ENCODE assay signal across 28 mouse cellular contexts in the genomic region with DNA sequence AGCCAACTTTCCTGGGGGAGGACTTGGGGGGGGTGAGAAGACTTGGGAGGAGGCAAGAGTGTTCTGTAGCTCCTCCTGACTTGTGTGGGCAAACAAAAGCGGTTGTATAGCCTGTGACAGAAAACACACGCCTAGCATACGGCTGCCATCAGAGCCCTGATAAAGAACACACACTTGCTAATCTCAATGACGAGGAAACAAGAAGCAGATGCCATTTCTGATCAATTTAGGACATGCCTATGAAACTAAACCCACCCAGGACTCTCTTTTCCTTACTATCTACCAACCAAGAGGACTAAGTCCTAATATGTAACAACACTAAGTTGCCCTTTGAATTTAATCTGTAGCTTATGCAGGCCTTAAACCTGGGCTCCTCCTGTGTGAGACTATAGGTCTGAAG. TPM values are rescaled to one million over a fixed set of nuclear protein-coding genes. Genes with fewer than 3 reads are reported as not detected.
DNase-seq lines count a peak whose midpoint lies in the region; ATAC-seq and TF ChIP-seq lines count a peak whose summit lies in the region.
"Had no signal": no experiment of that assay in that cellular context is flagged by ENCODE, and none has a peak within 500 bp of the region (broad histone marks: within the 10 kb centered on the region; RNA-seq: fewer than 3 reads in every experiment).

No protein-coding gene starts in this region.

- no peak overlapping the region for H3K9ac ChIP-seq in liver, embryonic 11.5 days (ENCODE audit: low read depth, low read length)
- no peak overlapping the region for H3K9ac ChIP-seq in liver, postnatal 0 days (replicated peaks)
- H3K9ac ChIP-seq in MEL (ENCODE audit: control insufficient read depth, low read depth, low read length, poor library complexity, severe bottlenecking), result peak overlapping the region; percentile 5; the same call in 1 of the 2 replicates
- no peak overlapping the region for H3K9ac ChIP-seq in liver, embryonic 13.5 days
- H3K9ac ChIP-seq: embryonic facial prominence, embryonic 12.5 days; embryonic facial prominence, embryonic 15.5 days; forebrain, embryonic 12.5 days; forebrain, embryonic 15.5 days; hindbrain, embryonic 13.5 days had no signal

- no peak for TF ChIP-seq POLR2A in MEL (IDR thresholded peaks at IDR 0.05; ENCODE audit: control insufficient read depth in 1 of 2, insufficient read depth in 1 of 2, low read depth in 1 of 2, low read length in 2 of 2, poor library complexity in 1 of 2)

- no peak for DNase-seq in liver, embryonic 11.5 days (ENCODE audit: low spot score)
- DNase-seq in liver, postnatal 0 days, result no peak
- peak; percentile 78 for DNase-seq in MEL (ENCODE audit: low read depth, low spot score)
- DNase-seq in liver, embryonic 13.5 days, result no peak
- DNase-seq in left cerebral cortex, adult 18-20 months (ENCODE audit: low spot score in 2 of 2), result no peak
- DNase-seq in embryo, embryonic 9.5 days (ENCODE audit: extremely low spot score), result no peak
- DNase-seq: adrenal gland, adult 8-10 months; adrenal gland, postnatal 25 days; cerebellum, adult 11-12 months; cerebellum, adult 8-10 months; cerebellum, postnatal 10 days; cerebellum, postnatal 36 days; embryo, embryonic 11 days; gastrocnemius, postnatal 25 days; heart, adult 2 months; heart, postnatal 36 days had no signal

- no peak for TF ChIP-seq CTCF in liver, postnatal 0 days (IDR thresholded peaks at IDR 0.05; ENCODE audit: low read depth)
- TF ChIP-seq CTCF in MEL (IDR thresholded peaks at IDR 0.05 in 2 of 3, conservative IDR thresholded peaks at IDR 0.05 in 1 of 3; ENCODE audit: control insufficient read depth in 1 of 3, insufficient read depth in 1 of 3, low read depth in 2 of 3, low read length in 3 of 3, poor library complexity in 1 of 3, severe bottlenecking in 1 of 3), result no peak

- TF ChIP-seq EP300 in liver, postnatal 0 days (IDR thresholded peaks at IDR 0.05; ENCODE audit: low read depth), result no peak; the same call in 1 of the 2 replicates
- TF ChIP-seq EP300 in MEL (IDR thresholded peaks at IDR 0.05; ENCODE audit: low read depth in 1 of 2, low read length in 2 of 2), result peak; percentile 81 to 83

- H3K9me3 ChIP-seq in liver, embryonic 11.5 days (ENCODE audit: control insufficient read depth, low read length), result no peaks in the 10 kb centered on the region
- no peaks in the 10 kb centered on the region for H3K9me3 ChIP-seq in liver, postnatal 0 days (ENCODE audit: low read length)
- H3K9me3 ChIP-seq in MEL (replicated peaks; ENCODE audit: insufficient read depth, low read length), result no peaks in the 10 kb centered on the region
- H3K9me3 ChIP-seq in liver, embryonic 13.5 days (replicated peaks), result no peaks in the 10 kb centered on the region
- H3K9me3 ChIP-seq: embryonic facial prominence, embryonic 12.5 days; embryonic facial prominence, embryonic 15.5 days; forebrain, embryonic 12.5 days; forebrain, embryonic 15.5 days; hindbrain, embryonic 10.5 days; hindbrain, embryonic 13.5 days had no signal

- H3K4me2 ChIP-seq in liver, embryonic 11.5 days, result no peak overlapping the region
- no peak overlapping the region for H3K4me2 ChIP-seq in liver, postnatal 0 days (ENCODE audit: low read depth, low read length)
- no peak overlapping the region for H3K4me2 ChIP-seq in liver, embryonic 13.5 days
- H3K4me2 ChIP-seq: embryonic facial prominence, embryonic 12.5 days; embryonic facial prominence, embryonic 15.5 days; forebrain, embryonic 12.5 days; forebrain, embryonic 15.5 days; heart, embryonic 11.5 days; hindbrain, embryonic 13.5 days had no signal

- H3K36me3 ChIP-seq in liver, embryonic 11.5 days (ENCODE audit: control insufficient read depth, insufficient read depth, low read length), result no peaks in the 10 kb centered on the region
- no peaks in the 10 kb centered on the region for H3K36me3 ChIP-seq in liver, postnatal 0 days (replicated peaks; ENCODE audit: insufficient read depth, low read length)
- peaks cover 0 to 33% of the 10 kb centered on the region in 2 experiments; a peak in 2 of 4 replicates for H3K36me3 ChIP-seq in MEL (ENCODE audit: control insufficient read depth in 1 of 2, insufficient read depth in 2 of 2, low read length in 2 of 2)
- no peaks in the 10 kb centered on the region for H3K36me3 ChIP-seq in liver, embryonic 13.5 days
- H3K36me3 ChIP-seq: embryonic facial prominence, embryonic 12.5 days; embryonic facial prominence, embryonic 15.5 days; forebrain, embryonic 12.5 days; forebrain, embryonic 15.5 days; hindbrain, embryonic 10.5 days; hindbrain, embryonic 13.5 days had no signal

- no peaks in the 10 kb centered on the region for H3K4me1 ChIP-seq in liver, embryonic 11.5 days (replicated peaks; ENCODE audit: control insufficient read depth, insufficient read depth, low read length)
- H3K4me1 ChIP-seq in liver, postnatal 0 days (ENCODE audit: insufficient read depth), result peaks cover 4% of the 10 kb centered on the region; the same call in 1 of the 2 replicates
- peaks cover 31 to 33% of the 10 kb centered on the region in 2 experiments for H3K4me1 ChIP-seq in MEL (ENCODE audit: control insufficient read depth in 1 of 2, insufficient read depth in 2 of 2, low read length in 2 of 2)
- H3K4me1 ChIP-seq in liver, embryonic 13.5 days (replicated peaks), result peaks cover 25% of the 10 kb centered on the region
- H3K4me1 ChIP-seq: embryonic facial prominence, embryonic 12.5 days; embryonic facial prominence, embryonic 15.5 days; forebrain, embryonic 12.5 days; forebrain, embryonic 15.5 days; hindbrain, embryonic 10.5 days; hindbrain, embryonic 13.5 days had no signal

- 50% methylated on average over 4 of the region's 4 CpGs for WGBS in liver, embryonic 11.5 days
- 55% methylated on average over 4 of the region's 4 CpGs for WGBS in liver, postnatal 0 days (ENCODE audit: insufficient replicate concordance)
- WGBS in liver, embryonic 13.5 days (ENCODE audit: insufficient replicate concordance), result 14% methylated on average over 4 of the region's 4 CpGs

- no peaks in the 10 kb centered on the region for H3K79me2 ChIP-seq in MEL (ENCODE audit: control insufficient read depth, insufficient read depth, low read length, poor library complexity)

- H3K27me3 ChIP-seq in liver, embryonic 11.5 days (replicated peaks; ENCODE audit: control insufficient read depth, insufficient read depth, low read length), result no peaks in the 10 kb centered on the region
- H3K27me3 ChIP-seq in liver, postnatal 0 days (ENCODE audit: insufficient read depth, low read length), result no peaks in the 10 kb centered on the region
- H3K27me3 ChIP-seq in MEL (ENCODE audit: control insufficient read depth in 1 of 2, insufficient read depth in 2 of 2, low read length in 2 of 2), result no peaks in the 10 kb centered on the region
- no peaks in the 10 kb centered on the region for H3K27me3 ChIP-seq in liver, embryonic 13.5 days
- H3K27me3 ChIP-seq: embryonic facial prominence, embryonic 12.5 days; embryonic facial prominence, embryonic 15.5 days; forebrain, embryonic 12.5 days; forebrain, embryonic 15.5 days; hindbrain, embryonic 13.5 days had no signal

- peak; percentile 57 for ATAC-seq in liver, embryonic 11.5 days (replicated peaks; ENCODE audit: low FRiP score)
- ATAC-seq in liver, postnatal 0 days, result no peak
- peak; percentile 76 for ATAC-seq in liver, embryonic 13.5 days (ENCODE audit: low read depth)
- peak; percentile 62 for ATAC-seq in megakaryocyte progenitor cell, adult 5-6 weeks (replicated peaks; ENCODE audit: poor library complexity)
- ATAC-seq: activated CD4-positive, CD25-positive, alpha-beta regulatory T cell, adult 4 months; CD4-positive, CD25-positive, alpha-beta regulatory T cell, adult 4 months; forebrain, embryonic 15.5 days; hindbrain, embryonic 16.5 days had no signal

- no peak overlapping the region for H3K27ac ChIP-seq in liver, embryonic 11.5 days (ENCODE audit: low read depth, low read length)
- H3K27ac ChIP-seq in liver, postnatal 0 days (ENCODE audit: low read depth), result no peak overlapping the region
- H3K27ac ChIP-seq in MEL (ENCODE audit: control insufficient read depth, low read depth, low read length), result peak overlapping the region; percentile 84
- no peak overlapping the region for H3K27ac ChIP-seq in liver, embryonic 13.5 days
- H3K27ac ChIP-seq: embryonic facial prominence, embryonic 12.5 days; embryonic facial prominence, embryonic 15.5 days; forebrain, embryonic 12.5 days; forebrain, embryonic 15.5 days; heart, adult 2 months; hindbrain, embryonic 10.5 days; hindbrain, embryonic 13.5 days had no signal

- H3K4me3 ChIP-seq in liver, embryonic 11.5 days (ENCODE audit: low read depth, low read length), result no peak overlapping the region
- no peak overlapping the region for H3K4me3 ChIP-seq in liver, postnatal 0 days (ENCODE audit: low read depth, low read length)
- no peak overlapping the region for H3K4me3 ChIP-seq in MEL (ENCODE audit: control insufficient read depth in 1 of 2, insufficient read depth in 1 of 2, low read depth in 2 of 2, low read length in 2 of 2)
- H3K4me3 ChIP-seq in liver, embryonic 13.5 days (replicated peaks), result no peak overlapping the region
- H3K4me3 ChIP-seq: embryonic facial prominence, embryonic 12.5 days; embryonic facial prominence, embryonic 15.5 days; forebrain, embryonic 12.5 days; forebrain, embryonic 15.5 days; heart, adult 2 months; hindbrain, embryonic 10.5 days; hindbrain, embryonic 13.5 days had no signal

- TF ChIP-seq RAD21 in MEL (IDR thresholded peaks at IDR 0.05; ENCODE audit: low read depth, low read length), result no peak

TF ChIP-seq in MEL, 35 proteins besides CTCF, POLR2A, EP300 and RAD21 (continues in another document):
- peak; percentile 43; the same call in 1 of the 2 replicates for TF ChIP-seq SIN3A (IDR thresholded peaks at IDR 0.05; ENCODE audit: low read length)
- TF ChIP-seq TCF12 (IDR thresholded peaks at IDR 0.05; ENCODE audit: low read depth, low read length), result peak; percentile 72
- peak; percentile 80; the same call in 1 of the 2 replicates for TF ChIP-seq BHLHE40 (IDR thresholded peaks at IDR 0.05; ENCODE audit: borderline replicate concordance, low read depth, low read length)
- no peak for TF ChIP-seq JUND (IDR thresholded peaks at IDR 0.05; ENCODE audit: low read depth, low read length)
- no peak; the same call in 1 of the 2 replicates for TF ChIP-seq ELF1 (IDR thresholded peaks at IDR 0.05; ENCODE audit: low read depth, low read length)
- TF ChIP-seq POLR2AphosphoS5 (IDR thresholded peaks at IDR 0.05; ENCODE audit: borderline replicate concordance, low read depth, low read length), result no peak
- TF ChIP-seq MYB (IDR thresholded peaks at IDR 0.05; ENCODE audit: low read depth, low read length), result no peak

RNA-seq across cellular contexts. Expression of a gene that starts 31.2 kb away (rescaled TPM):
- polyA plus RNA-seq in liver, embryonic 11.5 days (2014; fragmentation: Nextera tagmentation; extraction: Ambion mirVana), result 0.18 and 0.45 TPM in 2 replicates
- polyA plus RNA-seq in liver, postnatal 0 days (2015; fragmentation: Nextera tagmentation; extraction: Ambion mirVana), result not detected in 2 replicates
- 1.0 and 1.4 TPM in 2 replicates for total RNA-seq in MEL (2012; rRNA removed)
- under 1 TPM in 1 of 2 experiments, not detected in 1; 0.10 TPM for polyA plus RNA-seq in MEL (2012; ENCODE audit: insufficient read depth in 1 of 2, insufficient read length in 2 of 2, low read depth in 1 of 2, low replicate concordance in 2 of 2, missing spikeins in 1 of 2)
- polyA plus RNA-seq in liver, embryonic 13.5 days (2015; fragmentation: Nextera tagmentation; extraction: Ambion mirVana), result 0.17 and 0.21 TPM in 2 replicates
- total RNA-seq in megakaryocyte progenitor cell, adult 5-6 weeks (2015), result not detected in 2 replicates
- not detected in 2 replicates for total RNA-seq in megakaryocyte progenitor cell, adult 5-6 weeks (2017)
- total RNA-seq in left cerebral cortex, adult 18-20 months (2021), result 1 to 10 TPM; 4.2 to 4.7 TPM
- polyA plus RNA-seq: C2C12; hindbrain, embryonic 10.5 days had no signal
